Mouse (Mus musculus) bone marrow, adult 2 months (tissue): ENCODE measurements at regions not wholly inside any gene's neighbourhood (a gene's known extent, or its start where the extent isn't known, plus 50 kb on each side); places are given as distances from the start of the nearest gene placed in this dataset.

ENCODE experiments used
- CTCF ChIP-seq: fragments of 200-500 bp; IDR thresholded peaks from 2 replicates; pipeline ENCODE4 v1.5.1; 2011; ENCODE audit warnings: low read length, control low read depth; ENCODE audit not compliant: control insufficient read depth, insufficient read depth
- POLR2A ChIP-seq: fragments of 200-500 bp; IDR thresholded peaks from 2 replicates; pipeline ENCODE4 v1.6.1; 2011; ENCODE audit warnings: low read depth, mild to moderate bottlenecking, control low read depth, low read length, borderline replicate concordance; ENCODE audit not compliant: control insufficient read depth

DNA sequence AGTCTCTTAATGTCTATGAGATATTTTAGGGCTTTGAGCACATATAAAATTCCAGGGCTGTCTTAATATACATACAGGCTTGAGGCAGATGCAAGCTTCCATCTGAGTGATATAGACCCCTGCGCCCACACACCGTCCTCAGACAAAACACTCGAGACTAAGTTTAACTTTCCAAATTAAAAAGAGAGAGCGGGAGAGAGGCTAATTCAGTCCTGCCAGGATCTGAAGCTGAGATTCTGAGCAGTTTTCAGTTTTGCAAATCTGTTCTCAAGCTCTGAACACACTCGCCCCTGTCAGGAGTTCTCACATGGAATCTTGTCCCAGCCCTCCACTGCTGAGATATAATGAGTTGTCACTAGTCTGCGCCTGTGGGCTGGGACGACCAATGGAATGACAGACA is 130.0 kb upstream of the Sox5 start:
- no peak for TF ChIP-seq CTCF
- TF ChIP-seq POLR2A = no peak
